Mouse (Mus musculus): ENCODE measurements around the gene Tmprss6. TPM values are rescaled to one million over a fixed set of nuclear protein-coding genes. Genes with fewer than 3 reads are reported as not detected.

The Tmprss6 gene
- total RNA-seq, 2 experiments from 2014 or later: 0.87 TPM; not detected in 1

GRCm38 (mm10) chr15:78480991-78481390 is 12.6 kb upstream of the Tmprss6 start:
- TF ChIP-seq CTCF (IDR thresholded peaks at IDR 0.05): no peak
- intact Hi-C loops (cut with DNase I): no loop called here
- Histone ChIP-seq H3K27ac (no peak overlapping the region), H3K4me3 (no peak overlapping the region)
- DNase-seq (ENCODE audit: extremely low spot score in 1 of 2, low spot score in 2 of 2): no peak

GRCm38 (mm10) chr15:78480111-78480510 is 11.7 kb upstream of the Tmprss6 start:
- intact Hi-C loops (cut with DNase I): no loop called here
- no peak for TF ChIP-seq CTCF (IDR thresholded peaks at IDR 0.05)
- DNase-seq (ENCODE audit: extremely low spot score in 1 of 2, low spot score in 2 of 2): no peak
- Histone ChIP-seq H3K4me3 (no peak overlapping the region), H3K27ac (no peak overlapping the region)

GRCm38 (mm10) chr15:78479470-78479869 is 11.0 kb upstream of the Tmprss6 start:
- DNase-seq (ENCODE audit: extremely low spot score in 1 of 2, low spot score in 2 of 2): no peak
- no peak overlapping the region for H3K27ac ChIP-seq
- no peak for TF ChIP-seq CTCF (IDR thresholded peaks at IDR 0.05)
- intact Hi-C loops (cut with DNase I): no loop called here
- H3K4me3 ChIP-seq: no peak overlapping the region

- no peak for TF ChIP-seq CTCF (IDR thresholded peaks at IDR 0.05)
- intact Hi-C loops (cut with DNase I): no loop called here
- Histone ChIP-seq H3K27ac (no peak overlapping the region), H3K4me3 (no peak overlapping the region)
- DNase-seq (ENCODE audit: extremely low spot score in 1 of 2, low spot score in 2 of 2): no peak
Measured at GRCm38 (mm10) chr15:78478073-78478472, 9.6 kb upstream of the Tmprss6 start.

GRCm38 (mm10) chr15:78476878-78477277 is 8.4 kb upstream of the Tmprss6 start:
- no peak for DNase-seq (ENCODE audit: extremely low spot score in 1 of 2, low spot score in 2 of 2)
- Histone ChIP-seq H3K4me3 (no peak overlapping the region), H3K27ac (no peak overlapping the region)
- intact Hi-C loops (cut with DNase I): no loop called here
- TF ChIP-seq CTCF (IDR thresholded peaks at IDR 0.05): no peak

- intact Hi-C loops (cut with DNase I): no loop called here
- no peak for TF ChIP-seq CTCF (IDR thresholded peaks at IDR 0.05)
- no peak overlapping the region for H3K27ac ChIP-seq
- no peak overlapping the region for H3K4me3 ChIP-seq
- DNase-seq (ENCODE audit: extremely low spot score in 1 of 2, low spot score in 2 of 2): no peak
Measured at GRCm38 (mm10) chr15:78475604-78476031, 7.2 kb upstream of the Tmprss6 start.

GRCm38 (mm10) chr15:78473442-78473841 is 5.0 kb upstream of the Tmprss6 start:
- Histone ChIP-seq H3K4me3 (no peak overlapping the region), H3K27ac (no peak overlapping the region)
- TF ChIP-seq CTCF (IDR thresholded peaks at IDR 0.05): no peak
- no peak for DNase-seq (ENCODE audit: extremely low spot score in 1 of 2, low spot score in 2 of 2)
- intact Hi-C loops (cut with DNase I): no loop called here

- no peak for TF ChIP-seq CTCF (IDR thresholded peaks at IDR 0.05)
- Histone ChIP-seq H3K4me3 (no peak overlapping the region), H3K27ac (no peak overlapping the region)
- intact Hi-C loops (cut with DNase I): no loop called here
- DNase-seq (ENCODE audit: extremely low spot score in 1 of 2, low spot score in 2 of 2): no peak
Measured at GRCm38 (mm10) chr15:78471902-78472301, 3.5 kb upstream of the Tmprss6 start.

GRCm38 (mm10) chr15:78470495-78471276 is 2.3 kb upstream of the Tmprss6 start:
- no peak for TF ChIP-seq CTCF (IDR thresholded peaks at IDR 0.05)
- Histone ChIP-seq H3K27ac (no peak overlapping the region), H3K4me3 (no peak overlapping the region)
- no peak for DNase-seq (ENCODE audit: extremely low spot score in 1 of 2, low spot score in 2 of 2)
- intact Hi-C loops (cut with DNase I): no loop called here

GRCm38 (mm10) chr15:78467570-78467969 is 864 bp downstream of the Tmprss6 start:
- no peak for DNase-seq (ENCODE audit: extremely low spot score in 1 of 2, low spot score in 2 of 2)
- TF ChIP-seq CTCF (IDR thresholded peaks at IDR 0.05): no peak
- Histone ChIP-seq H3K27ac (no peak overlapping the region), H3K4me3 (no peak overlapping the region)
- intact Hi-C loops (cut with DNase I): no loop called here

GRCm38 (mm10) chr15:78466809-78467208 is 1.6 kb downstream of the Tmprss6 start:
- Histone ChIP-seq H3K4me3 (no peak overlapping the region), H3K27ac (no peak overlapping the region)
- intact Hi-C loops (cut with DNase I): no loop called here
- TF ChIP-seq CTCF (IDR thresholded peaks at IDR 0.05): peak; percentile 14
- DNase-seq (ENCODE audit: extremely low spot score in 1 of 2, low spot score in 2 of 2): no peak

- intact Hi-C loops (cut with DNase I): no loop called here
- no peak for DNase-seq (ENCODE audit: extremely low spot score in 1 of 2, low spot score in 2 of 2)
- no peak overlapping the region for H3K27ac ChIP-seq
- TF ChIP-seq CTCF (IDR thresholded peaks at IDR 0.05): no peak; the same call in 1 of the 2 replicates
- no peak overlapping the region for H3K4me3 ChIP-seq
Measured at GRCm38 (mm10) chr15:78462981-78463380, 5.5 kb downstream of the Tmprss6 start.

- intact Hi-C loops (cut with DNase I): no loop called here
- TF ChIP-seq CTCF (IDR thresholded peaks at IDR 0.05): no peak
Measured at GRCm38 (mm10) chr15:78457193-78457592, 11.2 kb downstream of the Tmprss6 start.

More at GRCm38 (mm10) chr15:78457193-78457592, 11.2 kb downstream of the Tmprss6 start:
- Histone ChIP-seq H3K4me3 (no peak overlapping the region), H3K27ac (no peak overlapping the region)
- no peak for DNase-seq (ENCODE audit: extremely low spot score in 1 of 2, low spot score in 2 of 2)

Data from left cerebral cortex, adult 2 months (tissue).